Mouse (Mus musculus) intestine, postnatal 0 days (tissue): ENCODE measurements around the gene Lrp4. TPM values are rescaled to one million over a fixed set of nuclear protein-coding genes. Genes with fewer than 3 reads are reported as not detected.

Source experiments
- ATAC-seq: fragments of 200-750 bp; cut with Nextera tagmentation; 2 replicates; pipeline ENCODE4 v1.8.0; 2017; ENCODE audit warnings: mild to moderate bottlenecking, moderate TSS enrichment, moderate library complexity
- H3K27ac ChIP-seq: fragments of 300-500 bp; sonication (generic); 2 replicates; pipeline ENCODE4 v1.5.1; 2014; ENCODE audit warnings: mild to moderate bottlenecking, low read depth, low read length, moderate library complexity
- H3K27me3 ChIP-seq: fragments of 300-500 bp; sonication (generic); replicated peaks from 2 replicates; pipeline ENCODE4 v1.6.1; 2014; ENCODE audit warnings: low read length, mixed read lengths; ENCODE audit not compliant: control insufficient read depth, insufficient read depth
- H3K36me3 ChIP-seq: fragments of 300-500 bp; sonication (generic); 2 replicates; pipeline ENCODE4 v1.6.1; 2014; ENCODE audit warnings: mild to moderate bottlenecking, moderate library complexity; ENCODE audit not compliant: control insufficient read depth, insufficient read depth
- H3K4me1 ChIP-seq: fragments of 300-500 bp; sonication (generic); replicated peaks from 2 replicates; pipeline ENCODE4 v1.6.1; 2014; ENCODE audit warnings: antibody characterized with exemption, low read length, mixed read lengths; ENCODE audit not compliant: control insufficient read depth, insufficient read depth
- H3K4me2 ChIP-seq: fragments of 300-500 bp; sonication (generic); replicated peaks from 2 replicates; pipeline ENCODE4 v1.6.1; 2014; ENCODE audit warnings: low read depth, mild to moderate bottlenecking, moderate library complexity
- H3K4me3 ChIP-seq: fragments of 300-500 bp; sonication (generic); 2 replicates; pipeline ENCODE4 v1.5.1; 2014; ENCODE audit warnings: low read depth, low read length
- H3K9ac ChIP-seq: fragments of 300-500 bp; sonication (generic); 2 replicates; pipeline ENCODE4 v1.6.1; 2014; ENCODE audit warnings: mild to moderate bottlenecking, low read depth, low read length
- H3K9me3 ChIP-seq: fragments of 300-500 bp; sonication (generic); 2 replicates; pipeline ENCODE4 v1.6.1; 2016; ENCODE audit warnings: mixed run types; ENCODE audit not compliant: control insufficient read depth
- CTCF ChIP-seq: sonication (generic); IDR thresholded peaks from 2 replicates; pipeline ENCODE4 v1.5.1; 2016; ENCODE audit warnings: low read depth, mild to moderate bottlenecking, control low read depth, antibody characterized with exemption, moderate library complexity
- WGBS: fragments of 180-500 bp; shearing (Covaris S2); extraction: QIAGEN DNeasy Blood & Tissue Kit; methylation state at CpG from one replicate; pipeline ENCODE4 v1.1.7; 2014; 5-methylcytosine and 5-hydroxymethylcytosine counted together
- polyA plus RNA-seq: library from polyadenylated mRNA; unstranded; fragments of >200 nt; fragmentation: Nextera tagmentation; extraction: Ambion mirVana; gene quantifications from 2 replicates; pipeline ENCODE4 v1.2.1, GENCODE M21; 2015

Gene Lrp4
- polyA plus RNA-seq, 1 experiment from 2014 or later = 4.9 TPM

GRCm38 (mm10) chr2:91498093-91498719, 40.9 kb downstream of the Lrp4 start:
- H3K27ac ChIP-seq = no peak overlapping the region
- H3K27me3 ChIP-seq = no peaks in the 10 kb centered on the region
- H3K4me2 ChIP-seq = no peak overlapping the region
- no peak overlapping the region for H3K9ac ChIP-seq
- peaks cover 80% of the 10 kb centered on the region for H3K36me3 ChIP-seq
- no peak for ATAC-seq
- H3K4me3 ChIP-seq = no peak overlapping the region
- WGBS = 86% methylated on average over 8 of the region's 8 CpGs
- TF ChIP-seq CTCF = no peak
- H3K4me1 ChIP-seq = no peaks in the 10 kb centered on the region
- H3K9me3 ChIP-seq = no peaks in the 10 kb centered on the region

GRCm38 (mm10) chr2:91508076-91508475, 50.8 kb downstream of the Lrp4 start:
- ATAC-seq = no peak
- H3K4me2 ChIP-seq = no peak overlapping the region
- no peak overlapping the region for H3K27ac ChIP-seq
- no peak for TF ChIP-seq CTCF
- no peaks in the 10 kb centered on the region for H3K27me3 ChIP-seq
- no peak overlapping the region for H3K9ac ChIP-seq
- peaks cover 66% of the 10 kb centered on the region for H3K36me3 ChIP-seq
- WGBS = 87% methylated on average over 8 of the region's 8 CpGs
- H3K9me3 ChIP-seq = no peaks in the 10 kb centered on the region
- no peak overlapping the region for H3K4me3 ChIP-seq
- H3K4me1 ChIP-seq = no peaks in the 10 kb centered on the region

- no peaks in the 10 kb centered on the region for H3K4me1 ChIP-seq
- peak; percentile 72; the same call in 1 of the 2 replicates for ATAC-seq
- 14% methylated on average over 2 of the region's 2 CpGs for WGBS
- H3K36me3 ChIP-seq = peaks cover 5% of the 10 kb centered on the region
- H3K4me2 ChIP-seq = no peak overlapping the region
- TF ChIP-seq CTCF = peak; percentile 28; the same call in 1 of the 2 replicates
- no peak overlapping the region for H3K4me3 ChIP-seq
- H3K27ac ChIP-seq = no peak overlapping the region
- H3K9me3 ChIP-seq = no peaks in the 10 kb centered on the region
- no peak overlapping the region for H3K9ac ChIP-seq
- H3K27me3 ChIP-seq = no peaks in the 10 kb centered on the region
Observed at GRCm38 (mm10) chr2:91517186-91517585, 59.9 kb downstream of the Lrp4 start.

- Histone ChIP-seq H3K9me3 (no peaks in the 10 kb centered on the region), H3K4me3 (peak within 1 kb of the TSS; percentile 99), H3K4me2 (peak within 1 kb of the TSS; percentile 69), H3K9ac (peak within 1 kb of the TSS; percentile 98), H3K36me3 (no peaks in the 10 kb centered on the region), H3K27ac (peak within 1 kb of the TSS; percentile 79; the same call in 1 of the 2 replicates), H3K4me1 (no peaks in the 10 kb centered on the region), H3K27me3 (no peaks in the 10 kb centered on the region)
- 1% methylated on average over 64 of the region's 64 CpGs for WGBS
- peak; percentile 54 for TF ChIP-seq CTCF
- peak; percentile 99 for ATAC-seq
Observed at GRCm38 (mm10) chr2:91526294-91527146, 69.2 kb downstream of the Lrp4 start, which contains the start of gene Ckap5. TSS of gene Ckap5 (plus strand) at chr2:91526762.

GRCm38 (mm10) chr2:91527147-91527486, 69.8 kb downstream of the Lrp4 start:
- TF ChIP-seq CTCF = no peak
- Histone ChIP-seq H3K27me3 (no peaks in the 10 kb centered on the region), H3K9me3 (no peaks in the 10 kb centered on the region), H3K4me2 (peak overlapping the region; percentile 69), H3K9ac (peak overlapping the region; percentile 98), H3K4me3 (peak overlapping the region; percentile 99), H3K4me1 (no peaks in the 10 kb centered on the region), H3K36me3 (no peaks in the 10 kb centered on the region), H3K27ac (peak overlapping the region; percentile 79; the same call in 1 of the 2 replicates)
- WGBS = under 1% methylated on average over 15 of the region's 15 CpGs
- peak; percentile 52 for ATAC-seq

- peak; percentile 51 for TF ChIP-seq CTCF
- H3K27ac ChIP-seq = no peak overlapping the region
- WGBS = under 1% methylated on average over 17 of the region's 17 CpGs
- no peaks in the 10 kb centered on the region for H3K9me3 ChIP-seq
- H3K27me3 ChIP-seq = no peaks in the 10 kb centered on the region
- H3K4me1 ChIP-seq = no peaks in the 10 kb centered on the region
- peak overlapping the region; percentile 61 for H3K4me2 ChIP-seq
- H3K4me3 ChIP-seq = peak overlapping the region; percentile 45
- H3K9ac ChIP-seq = peak overlapping the region; percentile 27
- H3K36me3 ChIP-seq = no peaks in the 10 kb centered on the region
- peak; percentile 96 for ATAC-seq
Observed at GRCm38 (mm10) chr2:91537588-91538205, 80.4 kb downstream of the Lrp4 start.

Other genes with a start within 250 kb of the Lrp4 start
- gene Ddb2, start 220.5 kb upstream of the Lrp4 start, polyA plus RNA-seq = 4.4 and 6.1 TPM in 2 replicates
- gene Pacsin3, start 201.6 kb upstream of the Lrp4 start, polyA plus RNA-seq = 6.5 and 7.3 TPM in 2 replicates
- gene Arfgap2, start 192.5 kb upstream of the Lrp4 start, polyA plus RNA-seq = 37.6 and 39.0 TPM in 2 replicates
- gene 1110051M20Rik, start 12.8 kb upstream of the Lrp4 start, polyA plus RNA-seq = 13.5 and 15.6 TPM in 2 replicates
- 17.0 and 19.3 TPM in 2 replicates for gene Ckap5, start 69.3 kb downstream of the Lrp4 start, polyA plus RNA-seq
- 3.0 and 3.7 TPM in 2 replicates for gene F2, start 178.9 kb downstream of the Lrp4 start, polyA plus RNA-seq
- gene Zfp408, start 192.3 kb downstream of the Lrp4 start, polyA plus RNA-seq = 2.6 and 3.3 TPM in 2 replicates
- gene Arhgap1, start 192.3 kb downstream of the Lrp4 start, polyA plus RNA-seq = 92.3 and 94.0 TPM in 2 replicates